Comparison of ENCODE assay signal across 20 mouse cellular contexts in the genomic region with DNA sequence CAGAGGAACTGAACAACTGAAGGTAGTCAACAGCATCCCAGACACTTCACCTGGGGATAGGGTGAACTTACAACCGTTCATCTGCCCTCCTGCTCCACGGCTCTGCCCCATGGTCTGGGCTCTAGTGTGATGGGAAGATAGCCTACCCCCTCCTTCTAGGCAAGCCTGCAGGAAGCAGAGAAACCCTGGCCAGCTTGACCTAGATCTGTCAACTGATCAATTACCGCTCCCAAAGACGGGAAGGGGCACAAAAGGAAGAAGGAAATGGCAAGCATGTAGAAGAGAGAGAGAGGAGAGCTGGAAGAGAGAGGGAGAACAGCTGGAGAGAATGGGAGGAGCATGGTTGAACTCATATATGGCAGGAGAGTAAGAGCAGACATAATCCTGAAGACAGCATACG. TPM values are rescaled to one million over a fixed set of nuclear protein-coding genes. Genes with fewer than 3 reads are reported as not detected.
"Had no signal": no experiment of that assay in that cellular context is flagged by ENCODE, and none has a peak within 500 bp of the region (broad histone marks: within the 10 kb centered on the region; RNA-seq: fewer than 3 reads in every experiment).

No protein-coding gene starts in this region.

- H3K9me3 ChIP-seq: midbrain, embryonic 10.5 days; midbrain, embryonic 12.5 days; neural tube, embryonic 13.5 days; neural tube, embryonic 15.5 days had no signal

- H3K4me3 ChIP-seq: midbrain, embryonic 10.5 days; midbrain, embryonic 12.5 days; myocyte; neural tube, embryonic 13.5 days; neural tube, embryonic 15.5 days had no signal

- ATAC-seq: midbrain, embryonic 16.5 days had no signal

- H3K36me3 ChIP-seq: midbrain, embryonic 10.5 days; midbrain, embryonic 12.5 days; neural tube, embryonic 13.5 days; neural tube, embryonic 15.5 days had no signal

- H3K4me2 ChIP-seq: lung, embryonic 14.5 days; midbrain, embryonic 12.5 days; neural tube, embryonic 13.5 days; neural tube, embryonic 15.5 days had no signal

- DNase-seq: lung, adult 18-20 months; lung, embryonic 14.5 days; lung, postnatal 10 days; lung, postnatal 4 days; midbrain, embryonic 14.5 days; right cerebral cortex, adult 18-20 months; right cerebral cortex, postnatal 25 days; right cerebral cortex, postnatal 4 days; spleen, adult 18-20 months; thymus, adult 2 months; thymus, postnatal 25 days; thymus, postnatal 4 days had no signal

- H3K9ac ChIP-seq: lung, embryonic 14.5 days; midbrain, embryonic 12.5 days; neural tube, embryonic 13.5 days; neural tube, embryonic 15.5 days had no signal

- H3K27me3 ChIP-seq: neural tube, embryonic 15.5 days had no signal

- H3K27ac ChIP-seq: midbrain, embryonic 10.5 days; midbrain, embryonic 12.5 days; neural tube, embryonic 13.5 days; neural tube, embryonic 15.5 days had no signal

RNA-seq across cellular contexts. Expression of a gene that starts 6.0 kb away (rescaled TPM):
- total RNA-seq: megakaryocyte, adult 5-6 weeks; megakaryocyte-erythroid progenitor cell, adult 5-6 weeks had no signal
- polyA plus RNA-seq: myocyte had no signal
